In genomic region chr10:77151551-77152002, GRCm38 (mm10) we compare ENCODE assay signal across 8 mouse cellular contexts. TPM values are rescaled to one million over a fixed set of nuclear protein-coding genes. Genes with fewer than 3 reads are reported as not detected.
DNase-seq lines count a peak whose midpoint lies in the region; ATAC-seq lines count a peak whose summit lies in the region.

No protein-coding gene starts in this region.

- peak overlapping the region; percentile 33; the same call in 1 of the 2 replicates for H3K9ac ChIP-seq in embryonic facial prominence, embryonic 13.5 days
- peak overlapping the region; percentile 16; the same call in 1 of the 2 replicates for H3K9ac ChIP-seq in midbrain, embryonic 15.5 days
- H3K9ac ChIP-seq in liver, embryonic 11.5 days (ENCODE audit: low read depth, low read length) = no peak overlapping the region

- 41% methylated on average over 4 of the region's 4 CpGs for WGBS in embryonic facial prominence, embryonic 13.5 days
- 36% methylated on average over 4 of the region's 4 CpGs for WGBS in midbrain, embryonic 15.5 days
- WGBS in liver, embryonic 11.5 days = 92% methylated on average over 4 of the region's 4 CpGs

- H3K4me2 ChIP-seq in embryonic facial prominence, embryonic 13.5 days = peak overlapping the region; percentile 39
- peak overlapping the region; percentile 34 for H3K4me2 ChIP-seq in midbrain, embryonic 15.5 days
- no peak overlapping the region for H3K4me2 ChIP-seq in liver, embryonic 11.5 days

- H3K9me3 ChIP-seq in embryonic facial prominence, embryonic 13.5 days = no peaks in the 10 kb centered on the region
- H3K9me3 ChIP-seq in midbrain, embryonic 15.5 days = no peaks in the 10 kb centered on the region
- no peaks in the 10 kb centered on the region for H3K9me3 ChIP-seq in liver, embryonic 11.5 days (ENCODE audit: control insufficient read depth, low read length)

- H3K4me1 ChIP-seq in embryonic facial prominence, embryonic 13.5 days = peaks cover 27% of the 10 kb centered on the region
- peaks cover 27% of the 10 kb centered on the region for H3K4me1 ChIP-seq in midbrain, embryonic 15.5 days
- H3K4me1 ChIP-seq in liver, embryonic 11.5 days (replicated peaks; ENCODE audit: control insufficient read depth, insufficient read depth, low read length) = peaks cover 40% of the 10 kb centered on the region

- peak; percentile 59 to 81 for DNase-seq in adrenal gland, adult (ENCODE audit: inconsistent age in 2 of 2, low spot score in 1 of 2)
- no peak for DNase-seq in adrenal gland, postnatal 10 days
- DNase-seq in kidney, adult 18-20 months = peak; percentile 62
- DNase-seq in ovary, postnatal 14 days (ENCODE audit: low spot score) = no peak
- no peak for DNase-seq in liver, embryonic 11.5 days (ENCODE audit: low spot score)
- no peak for DNase-seq in layer of hippocampus, adult 9-10 months (ENCODE audit: low spot score)

- peak overlapping the region; percentile 68 for H3K27ac ChIP-seq in embryonic facial prominence, embryonic 13.5 days
- H3K27ac ChIP-seq in midbrain, embryonic 15.5 days = peak overlapping the region; percentile 72
- H3K27ac ChIP-seq in liver, embryonic 11.5 days (ENCODE audit: low read depth, low read length) = no peak overlapping the region

- H3K27me3 ChIP-seq in embryonic facial prominence, embryonic 13.5 days = no peaks in the 10 kb centered on the region
- no peaks in the 10 kb centered on the region for H3K27me3 ChIP-seq in midbrain, embryonic 15.5 days (replicated peaks)
- no peaks in the 10 kb centered on the region for H3K27me3 ChIP-seq in liver, embryonic 11.5 days (replicated peaks; ENCODE audit: control insufficient read depth, insufficient read depth, low read length)

- H3K4me3 ChIP-seq in embryonic facial prominence, embryonic 13.5 days = no peak overlapping the region
- H3K4me3 ChIP-seq in midbrain, embryonic 15.5 days = peak overlapping the region; percentile 8; the same call in 1 of the 2 replicates
- H3K4me3 ChIP-seq in liver, embryonic 11.5 days (ENCODE audit: low read depth, low read length) = no peak overlapping the region

- H3K36me3 ChIP-seq in embryonic facial prominence, embryonic 13.5 days = no peaks in the 10 kb centered on the region
- H3K36me3 ChIP-seq in midbrain, embryonic 15.5 days (replicated peaks) = no peaks in the 10 kb centered on the region
- no peaks in the 10 kb centered on the region for H3K36me3 ChIP-seq in liver, embryonic 11.5 days (ENCODE audit: control insufficient read depth, insufficient read depth, low read length)

- ATAC-seq in embryonic facial prominence, embryonic 13.5 days (ENCODE audit: insufficient number of reproducible peaks, insufficient read depth, low FRiP score, low TSS enrichment, low read depth) = 0 out of 2 replicates have a peak, but pooled peaks have one; percentile 8
- ATAC-seq in midbrain, embryonic 15.5 days (replicated peaks) = peak; percentile 15; the same call in 1 of the 2 replicates
- no peak for ATAC-seq in liver, embryonic 11.5 days (replicated peaks; ENCODE audit: low FRiP score)

RNA-seq across cellular contexts. Expression of gene Col18a1, which starts 14.8 kb away (rescaled TPM):
- 100 to 1,000 TPM in 1 of 2 experiments, 10 to 100 TPM in 1; 85.2 to 159 TPM for total RNA-seq in adrenal gland, postnatal 10 days (2021)
- polyA plus RNA-seq in embryonic facial prominence, embryonic 13.5 days (2015; fragmentation: Nextera tagmentation; extraction: Ambion mirVana) = 83.9 and 86.3 TPM in 2 replicates
- 33.6 and 35.8 TPM in 2 replicates for polyA plus RNA-seq in midbrain, embryonic 15.5 days (2015; fragmentation: Nextera tagmentation; extraction: Ambion mirVana)
- polyA plus RNA-seq in liver, embryonic 11.5 days (2014; fragmentation: Nextera tagmentation; extraction: Ambion mirVana) = 55.3 and 60.2 TPM in 2 replicates

Comparison
In these comparisons a context has a peak if more than half of its experiments do, and no peak if none do; other contexts are left out.
1. DNase-seq: peak in adrenal gland, adult (2 of 2) and kidney, adult 18-20 months (single experiment); none in adrenal gland, postnatal 10 days (single experiment), ovary, postnatal 14 days (single experiment), liver, embryonic 11.5 days (single experiment) and layer of hippocampus, adult 9-10 months (single experiment).